Mouse (Mus musculus): ENCODE results near the gene Itgb2. TPM values are rescaled to one million over a fixed set of nuclear protein-coding genes. Genes with fewer than 3 reads are reported as not detected.

Itgb2 gene
- polyA plus RNA-seq, 3 experiments from 2014 or later = 493 to 517 (median 499) TPM

- ATAC-seq = peak; percentile 15
Measured at GRCm38 (mm10) chr10:77517066-77517620, 12.9 kb upstream of the Itgb2 start.

- ATAC-seq = no peak
Measured at GRCm38 (mm10) chr10:77517801-77518200, 12.3 kb upstream of the Itgb2 start.

- no peak for ATAC-seq
Measured at GRCm38 (mm10) chr10:77519191-77519590, 10.9 kb upstream of the Itgb2 start.

- ATAC-seq = peak; percentile 62
Measured at GRCm38 (mm10) chr10:77520497-77520896, 9.6 kb upstream of the Itgb2 start.

- peak; percentile 80 for ATAC-seq
Measured at GRCm38 (mm10) chr10:77522021-77522731, 7.9 kb upstream of the Itgb2 start.

- no peak for ATAC-seq
Measured at GRCm38 (mm10) chr10:77522746-77523145, 7.3 kb upstream of the Itgb2 start.

- ATAC-seq = no peak
Measured at GRCm38 (mm10) chr10:77523321-77523720, 6.7 kb upstream of the Itgb2 start.

- ATAC-seq = no peak
Measured at GRCm38 (mm10) chr10:77526488-77526887, 3.6 kb upstream of the Itgb2 start.

GRCm38 (mm10) chr10:77528634-77529033, 1.4 kb upstream of the Itgb2 start:
- no peak for ATAC-seq

- ATAC-seq = no peak
Measured at GRCm38 (mm10) chr10:77531026-77532019, 1.3 kb downstream of the Itgb2 start.

GRCm38 (mm10) chr10:77532020-77532413, 2.0 kb downstream of the Itgb2 start:
- peak; percentile 5 for ATAC-seq

- peak; percentile 51 for ATAC-seq
Measured at GRCm38 (mm10) chr10:77536727-77537126, 6.7 kb downstream of the Itgb2 start.

GRCm38 (mm10) chr10:77537215-77538209, 7.5 kb downstream of the Itgb2 start:
- ATAC-seq = peak; percentile 77

- no peak for ATAC-seq
Measured at GRCm38 (mm10) chr10:77539320-77539945, 9.4 kb downstream of the Itgb2 start.

- ATAC-seq = no peak
Measured at GRCm38 (mm10) chr10:77540576-77541102, 10.6 kb downstream of the Itgb2 start.

GRCm38 (mm10) chr10:77541864-77542666, 12.0 kb downstream of the Itgb2 start:
- ATAC-seq = no peak

- peak; percentile 43 for ATAC-seq
Measured at GRCm38 (mm10) chr10:77543226-77543625, 13.2 kb downstream of the Itgb2 start.

GRCm38 (mm10) chr10:77544916-77545315, 14.9 kb downstream of the Itgb2 start:
- no peak for ATAC-seq

GRCm38 (mm10) chr10:77548576-77548975, 18.5 kb downstream of the Itgb2 start:
- no peak for ATAC-seq

- no peak for ATAC-seq
Measured at GRCm38 (mm10) chr10:77550874-77551273, 20.8 kb downstream of the Itgb2 start.
